Mouse (Mus musculus): ENCODE data around the gene Selenoo. TPM values are rescaled to one million over a fixed set of nuclear protein-coding genes. Genes with fewer than 3 reads are reported as not detected.

Selenoo gene
- polyA plus RNA-seq (2012; ENCODE audit: insufficient read depth, insufficient read length, missing spikeins), result 20.7 and 22.9 TPM in 2 replicates

DNA sequence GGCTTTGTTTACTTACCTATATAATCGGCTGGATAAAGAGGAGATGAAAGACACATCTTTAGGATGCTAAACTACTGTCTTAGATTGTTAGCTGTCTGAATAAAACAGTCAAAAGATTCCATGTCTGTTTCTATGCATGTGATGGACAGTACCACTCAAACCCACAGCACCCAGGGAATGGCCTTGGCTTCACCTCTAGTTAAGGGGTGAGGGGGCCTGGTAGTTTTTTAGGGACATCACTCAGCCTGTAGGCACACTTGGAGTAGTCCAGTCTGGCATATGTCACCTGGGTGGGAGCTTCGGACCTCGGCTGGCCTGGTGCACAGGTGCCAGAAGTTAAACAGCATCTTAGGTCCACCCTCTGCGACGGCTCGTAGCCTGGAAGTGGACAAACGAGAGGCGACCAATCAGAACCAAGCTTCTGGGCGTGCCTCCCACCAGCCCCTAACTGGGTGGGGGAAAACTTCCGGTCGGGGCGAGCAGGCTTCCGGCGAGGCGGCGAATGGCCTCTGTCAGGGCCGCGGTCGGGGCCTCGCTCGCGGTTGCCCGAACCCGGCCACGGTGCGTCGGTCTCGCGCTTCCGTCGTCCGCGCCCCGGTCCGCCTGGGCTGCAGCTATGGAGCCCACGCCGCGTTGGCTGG lies at the start of gene Selenoo:
Selenoo (plus strand) TSS at position 478 of the 641 bp plus-strand sequence.
- H3K4me1 ChIP-seq (ENCODE audit: control insufficient read depth, insufficient read depth, low read length), result peaks cover 9% of the 10 kb centered on the region
- H3K4me3 ChIP-seq (ENCODE audit: insufficient read depth, low read length), result peak within 1 kb of the TSS; percentile 93
- TF ChIP-seq CTCF (IDR thresholded peaks at IDR 0.05; ENCODE audit: low read depth, low read length) (no peak), POLR2A (IDR thresholded peaks at IDR 0.05; ENCODE audit: borderline replicate concordance, low read depth, low read length) (no peak)
- H3K27ac ChIP-seq (ENCODE audit: insufficient read depth, low read depth, low read length), result peak within 1 kb of the TSS; percentile 57

DNA sequence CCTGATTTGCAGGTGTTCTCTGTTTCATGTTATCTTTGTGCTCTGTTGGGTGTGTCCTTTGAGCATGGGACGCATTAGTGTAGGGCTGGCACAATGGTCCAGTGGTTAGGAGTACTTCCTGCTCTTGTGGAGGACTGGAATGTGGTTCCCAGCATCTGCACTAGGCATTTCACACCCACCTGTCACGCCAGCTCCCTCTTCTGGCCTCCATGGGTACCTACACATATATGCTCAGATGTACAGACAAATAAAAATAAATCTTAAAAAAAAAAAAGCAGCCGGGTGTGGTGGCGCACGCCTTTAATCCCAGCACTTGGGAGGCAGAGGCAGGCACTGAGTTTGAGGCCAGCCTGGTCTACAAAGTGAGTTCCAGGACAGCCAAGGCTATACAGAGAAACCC lies 44.5 kb upstream of the Selenoo start:
- TF ChIP-seq CTCF (IDR thresholded peaks at IDR 0.05; ENCODE audit: low read depth, low read length) (no peak), POLR2A (IDR thresholded peaks at IDR 0.05; ENCODE audit: borderline replicate concordance, low read depth, low read length) (no peak)
- no peak overlapping the region for H3K27ac ChIP-seq (ENCODE audit: insufficient read depth, low read depth, low read length)
- peaks cover 4% of the 10 kb centered on the region for H3K4me1 ChIP-seq (ENCODE audit: control insufficient read depth, insufficient read depth, low read length)
- no peak overlapping the region for H3K4me3 ChIP-seq (ENCODE audit: insufficient read depth, low read length)

GRCm38 (mm10) chr15:89046356-89046755 lies 42.5 kb upstream of the Selenoo start:
- Histone ChIP-seq H3K27ac (ENCODE audit: insufficient read depth, low read depth, low read length) (no peak overlapping the region), H3K4me1 (ENCODE audit: control insufficient read depth, insufficient read depth, low read length) (peaks cover 4% of the 10 kb centered on the region), H3K4me3 (ENCODE audit: insufficient read depth, low read length) (no peak overlapping the region)
- TF ChIP-seq CTCF (IDR thresholded peaks at IDR 0.05; ENCODE audit: low read depth, low read length) (no peak), POLR2A (IDR thresholded peaks at IDR 0.05; ENCODE audit: borderline replicate concordance, low read depth, low read length) (no peak)

- TF ChIP-seq POLR2A (IDR thresholded peaks at IDR 0.05; ENCODE audit: borderline replicate concordance, low read depth, low read length), result no peak
- no peak for TF ChIP-seq CTCF (IDR thresholded peaks at IDR 0.05; ENCODE audit: low read depth, low read length)
- H3K4me1 ChIP-seq (ENCODE audit: control insufficient read depth, insufficient read depth, low read length), result no peaks in the 10 kb centered on the region
- no peak overlapping the region for H3K27ac ChIP-seq (ENCODE audit: insufficient read depth, low read depth, low read length)
- H3K4me3 ChIP-seq (ENCODE audit: insufficient read depth, low read length), result no peak overlapping the region
These were observed 34.2 kb upstream of the Selenoo start for GRCm38 (mm10) chr15:89054666-89055065.

DNA sequence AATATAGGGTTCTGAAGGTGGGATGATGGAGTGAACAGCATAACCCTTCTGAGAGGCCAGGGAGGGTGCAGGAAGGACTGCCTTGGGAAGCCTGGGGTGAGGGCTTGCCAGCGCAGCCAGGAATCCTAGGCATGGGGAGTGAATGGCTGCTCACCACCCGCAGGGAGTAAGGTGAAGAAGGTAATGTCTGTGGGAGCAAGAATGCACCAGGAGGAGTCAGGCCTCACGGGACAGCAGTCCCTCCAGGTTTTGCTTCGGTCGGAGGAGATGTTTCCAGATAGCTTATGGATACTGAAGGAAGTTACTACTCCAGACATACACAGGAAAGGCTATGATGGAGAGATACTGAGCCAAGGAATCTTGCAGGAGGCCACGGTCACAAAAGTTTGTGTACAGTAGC lies 30.1 kb upstream of the Selenoo start:
- Histone ChIP-seq H3K27ac (ENCODE audit: insufficient read depth, low read depth, low read length) (no peak overlapping the region), H3K4me3 (ENCODE audit: insufficient read depth, low read length) (no peak overlapping the region), H3K4me1 (ENCODE audit: control insufficient read depth, insufficient read depth, low read length) (no peaks in the 10 kb centered on the region)
- TF ChIP-seq POLR2A (IDR thresholded peaks at IDR 0.05; ENCODE audit: borderline replicate concordance, low read depth, low read length) (no peak), CTCF (IDR thresholded peaks at IDR 0.05; ENCODE audit: low read depth, low read length) (no peak)

DNA sequence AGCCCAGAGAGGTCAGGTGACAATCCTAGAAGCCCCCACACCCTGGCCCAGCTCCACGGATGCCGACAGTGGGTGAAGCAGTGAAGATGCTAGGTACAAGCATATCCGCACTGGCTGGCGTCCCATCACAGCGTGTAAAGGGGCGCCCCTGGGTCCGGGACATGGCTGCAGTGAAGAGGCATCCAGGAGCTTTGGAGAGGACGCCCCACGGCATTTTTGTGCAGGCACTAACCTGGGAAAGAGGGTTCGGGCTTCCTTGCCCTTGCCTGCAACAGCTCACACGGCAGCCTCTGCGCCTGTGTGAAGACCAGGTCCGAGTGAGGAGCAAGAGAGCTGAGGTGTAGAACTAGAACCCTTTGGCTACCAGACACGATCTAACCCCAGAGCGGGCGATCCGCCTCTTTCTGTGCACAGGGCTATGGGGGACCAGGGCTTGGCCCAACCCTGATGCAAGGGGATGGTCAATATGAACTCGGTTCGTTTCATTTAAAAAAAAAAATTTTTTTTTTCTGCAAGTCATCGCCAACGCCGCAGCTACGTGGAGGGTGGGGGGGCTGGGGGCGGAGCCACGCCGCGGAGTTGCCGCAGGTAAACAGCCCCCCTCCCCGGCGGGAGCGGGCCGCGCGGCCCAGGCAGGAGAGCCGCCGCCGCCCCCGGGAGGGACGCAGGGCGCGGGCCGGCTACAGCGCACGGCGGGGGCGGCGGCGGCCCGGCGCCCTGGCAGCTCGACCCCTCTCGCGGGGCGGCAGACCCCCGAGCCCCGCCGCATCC lies 29.5 kb upstream of the Selenoo start, which contains the start of gene Panx2:
Panx2 (plus strand) TSS at position 574 of the 771 bp plus-strand sequence.
- peak within 1 kb of the TSS; percentile 20 for H3K4me3 ChIP-seq (ENCODE audit: insufficient read depth, low read length)
- TF ChIP-seq POLR2A (IDR thresholded peaks at IDR 0.05; ENCODE audit: borderline replicate concordance, low read depth, low read length) (no peak), CTCF (IDR thresholded peaks at IDR 0.05; ENCODE audit: low read depth, low read length) (no peak)
- H3K27ac ChIP-seq (ENCODE audit: insufficient read depth, low read depth, low read length), result no peak within 1 kb of the TSS
- H3K4me1 ChIP-seq (ENCODE audit: control insufficient read depth, insufficient read depth, low read length), result no peaks in the 10 kb centered on the region

DNA sequence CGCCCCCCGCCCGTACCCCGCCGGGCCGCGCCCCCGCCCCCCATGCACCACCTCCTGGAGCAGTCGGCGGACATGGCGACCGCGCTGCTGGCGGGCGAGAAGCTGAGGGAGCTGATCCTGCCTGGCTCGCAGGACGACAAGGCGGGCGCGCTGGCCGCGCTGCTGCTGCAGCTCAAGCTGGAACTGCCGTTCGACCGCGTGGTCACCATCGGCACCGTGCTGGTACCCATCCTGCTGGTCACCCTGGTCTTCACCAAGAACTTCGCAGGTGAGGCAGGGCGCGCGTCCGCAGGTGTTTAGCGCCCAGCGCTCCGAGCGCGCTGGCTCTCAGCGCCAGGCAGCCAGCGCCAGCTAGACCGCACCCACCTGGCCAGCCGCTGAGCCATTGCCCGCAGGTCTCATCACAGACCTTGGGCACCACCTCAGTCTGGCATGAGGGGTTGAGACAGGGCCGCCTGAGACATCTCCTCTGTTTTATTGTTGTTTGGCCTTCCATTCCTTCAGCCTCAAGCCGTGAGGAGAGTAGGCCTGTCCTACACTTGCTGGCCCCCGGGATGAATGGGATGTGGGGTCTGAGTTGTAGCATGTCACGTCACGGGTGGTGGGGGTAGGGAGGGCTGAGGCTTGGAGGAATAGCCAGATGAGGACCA lies 28.7 kb upstream of the Selenoo start:
- Histone ChIP-seq H3K4me1 (ENCODE audit: control insufficient read depth, insufficient read depth, low read length) (no peaks in the 10 kb centered on the region), H3K27ac (ENCODE audit: insufficient read depth, low read depth, low read length) (no peak overlapping the region), H3K4me3 (ENCODE audit: insufficient read depth, low read length) (peak overlapping the region; percentile 20)
- TF ChIP-seq POLR2A (IDR thresholded peaks at IDR 0.05; ENCODE audit: borderline replicate concordance, low read depth, low read length), result no peak
- TF ChIP-seq CTCF (IDR thresholded peaks at IDR 0.05; ENCODE audit: low read depth, low read length), result no peak

DNA sequence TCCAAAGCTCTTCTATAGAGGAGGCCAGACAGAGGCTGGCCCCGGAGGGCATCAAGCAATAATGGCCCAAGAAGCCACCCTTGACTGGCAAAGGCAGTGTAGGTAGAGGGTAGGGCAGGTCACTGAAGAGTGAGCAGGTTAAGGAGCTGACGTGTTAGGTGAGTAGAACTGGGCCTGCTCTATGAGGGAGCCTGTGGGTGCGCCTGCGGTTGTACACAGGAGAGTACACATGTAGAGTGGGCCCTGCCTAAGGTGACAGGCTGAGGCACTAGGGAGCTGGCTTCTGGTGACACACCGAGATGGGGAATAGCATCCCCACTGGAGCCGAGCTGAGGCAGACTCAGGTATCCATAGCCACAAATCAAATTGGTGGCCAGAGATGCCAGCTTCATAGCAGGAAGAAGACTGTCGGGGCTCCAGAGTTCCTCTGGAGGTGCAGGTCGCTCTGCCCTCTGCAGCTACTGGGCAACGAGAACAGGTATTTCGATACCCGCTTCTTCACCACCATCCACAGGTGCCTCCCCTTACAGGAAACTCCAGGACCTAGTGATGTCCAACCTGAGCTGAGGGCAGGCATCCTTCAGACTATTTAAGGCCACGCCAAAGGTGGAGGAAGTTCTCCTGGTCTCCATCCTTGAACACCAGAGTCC lies 27.9 kb upstream of the Selenoo start:
- TF ChIP-seq POLR2A (IDR thresholded peaks at IDR 0.05; ENCODE audit: borderline replicate concordance, low read depth, low read length) (no peak), CTCF (IDR thresholded peaks at IDR 0.05; ENCODE audit: low read depth, low read length) (no peak)
- H3K4me1 ChIP-seq (ENCODE audit: control insufficient read depth, insufficient read depth, low read length), result no peaks in the 10 kb centered on the region
- no peak overlapping the region for H3K27ac ChIP-seq (ENCODE audit: insufficient read depth, low read depth, low read length)
- no peak overlapping the region for H3K4me3 ChIP-seq (ENCODE audit: insufficient read depth, low read length)

DNA sequence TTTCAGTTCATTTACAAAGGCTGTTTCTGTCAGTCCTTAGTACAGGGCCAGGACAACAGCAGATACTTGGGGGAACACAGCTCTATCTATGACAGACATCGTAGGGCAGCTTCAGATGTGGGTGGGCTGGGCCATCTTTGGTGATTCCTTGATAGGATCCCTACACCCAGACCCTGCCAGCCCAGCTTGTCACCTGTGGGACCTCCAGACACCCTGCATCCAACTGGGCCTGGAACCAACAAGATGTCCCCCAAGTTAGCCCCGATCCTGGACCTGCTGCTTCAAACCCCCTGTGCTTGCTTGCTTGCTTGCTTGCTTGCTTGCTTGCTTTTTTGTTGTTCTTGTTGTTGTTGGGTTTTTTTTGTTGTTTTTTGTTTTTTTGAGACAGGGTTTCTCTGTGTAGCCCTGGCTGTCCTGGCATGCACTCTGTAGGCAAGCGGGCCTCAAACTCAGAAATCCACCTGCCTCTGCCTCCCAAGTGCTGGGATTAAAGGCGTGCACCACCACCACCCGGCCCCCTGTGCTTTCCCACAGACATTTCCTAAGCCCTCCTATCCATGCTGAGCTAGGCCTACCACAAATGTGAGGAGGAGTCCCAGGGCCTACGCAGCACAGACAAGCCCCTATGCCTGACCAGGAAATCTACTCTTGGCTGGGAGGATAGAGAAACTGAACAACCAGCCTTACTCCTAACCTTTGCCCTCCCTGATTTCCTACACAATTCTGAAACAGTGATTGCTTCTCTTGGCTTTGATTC lies 26.9 kb upstream of the Selenoo start:
- Histone ChIP-seq H3K4me3 (ENCODE audit: insufficient read depth, low read length) (no peak overlapping the region), H3K27ac (ENCODE audit: insufficient read depth, low read depth, low read length) (no peak overlapping the region), H3K4me1 (ENCODE audit: control insufficient read depth, insufficient read depth, low read length) (no peaks in the 10 kb centered on the region)
- TF ChIP-seq CTCF (IDR thresholded peaks at IDR 0.05; ENCODE audit: low read depth, low read length) (no peak), POLR2A (IDR thresholded peaks at IDR 0.05; ENCODE audit: borderline replicate concordance, low read depth, low read length) (no peak)

All from bone marrow macrophage, adult 2 months (primary cell).